Mouse (Mus musculus) layer of hippocampus, postnatal 10 days (tissue): Measurements from ENCODE around the gene Dap. TPM values are rescaled to one million over a fixed set of nuclear protein-coding genes. Genes with fewer than 3 reads are reported as not detected.
A peak's percentile ranks its signal among the peaks of the same experiment; 100 is the strongest.

Experiments used
- DNase-seq, 2 experiments: peaks; one replicate each; pipeline ENCODE4 v3.0.0; 2021; ENCODE audit warnings: low spot score in 2 of 2
- total RNA-seq, 2 experiments: library from RNA; stranded (reverse); gene quantifications; 2 replicates each; pipeline ENCODE4 v1.2.3; 2021

Gene Dap
- total RNA-seq, 2 experiments from 2014 or later: 17.2 to 21.4 TPM

GRCm38 (mm10) chr15:31297777-31298137, 73.6 kb downstream of the Dap start:
- DNase-seq: no peak

- DNase-seq: no peak
Measured at GRCm38 (mm10) chr15:31299258-31299917, 75.3 kb downstream of the Dap start.

- DNase-seq: no peak
Measured at GRCm38 (mm10) chr15:31302293-31302990, 78.3 kb downstream of the Dap start.

GRCm38 (mm10) chr15:31304302-31304701, 80.2 kb downstream of the Dap start:
- DNase-seq: no peak

GRCm38 (mm10) chr15:31305181-31305580, 81.1 kb downstream of the Dap start:
- DNase-seq: no peak

- DNase-seq: no peak
Measured at GRCm38 (mm10) chr15:31306726-31307125, 82.6 kb downstream of the Dap start.

GRCm38 (mm10) chr15:31309526-31309925, 85.4 kb downstream of the Dap start:
- DNase-seq: no peak

GRCm38 (mm10) chr15:31312001-31312400, 87.9 kb downstream of the Dap start:
- no peak for DNase-seq

- DNase-seq: peak; percentile 90 to 92
Measured at GRCm38 (mm10) chr15:31315630-31316231, 91.6 kb downstream of the Dap start.

- DNase-seq: no peak
Measured at GRCm38 (mm10) chr15:31317056-31317805, 93.1 kb downstream of the Dap start.

GRCm38 (mm10) chr15:31318158-31318955, 94.2 kb downstream of the Dap start:
- no peak for DNase-seq

- DNase-seq: no peak
Measured at GRCm38 (mm10) chr15:31319046-31319445, 94.9 kb downstream of the Dap start.

- no peak for DNase-seq
Measured at GRCm38 (mm10) chr15:31320598-31321377, 96.7 kb downstream of the Dap start.

- DNase-seq: no peak
Measured at GRCm38 (mm10) chr15:31323684-31324083, 99.6 kb downstream of the Dap start.

Other genes starting within 250 kb of the Dap start
- gene Ankrd33b, start 143.4 kb downstream of the Dap start, total RNA-seq: 10 to 100 TPM; 13.6 to 13.9 TPM
- gene Ropn1l, start 229.4 kb downstream of the Dap start, total RNA-seq: 1 to 10 TPM in 1 of 2 experiments, under 1 TPM in 1; 0.85 to 1.6 TPM